Mouse (Mus musculus): ENCODE results near the gene Ccdc34. TPM values are rescaled to one million over a fixed set of nuclear protein-coding genes. Genes with fewer than 3 reads are reported as not detected.
A peak's percentile ranks its signal among the peaks of the same experiment; 100 is the strongest.

Gene Ccdc34
- polyA plus RNA-seq (2015; fragmentation: Nextera tagmentation; extraction: Ambion mirVana) = 14.5 and 14.6 TPM in 2 replicates

DNA sequence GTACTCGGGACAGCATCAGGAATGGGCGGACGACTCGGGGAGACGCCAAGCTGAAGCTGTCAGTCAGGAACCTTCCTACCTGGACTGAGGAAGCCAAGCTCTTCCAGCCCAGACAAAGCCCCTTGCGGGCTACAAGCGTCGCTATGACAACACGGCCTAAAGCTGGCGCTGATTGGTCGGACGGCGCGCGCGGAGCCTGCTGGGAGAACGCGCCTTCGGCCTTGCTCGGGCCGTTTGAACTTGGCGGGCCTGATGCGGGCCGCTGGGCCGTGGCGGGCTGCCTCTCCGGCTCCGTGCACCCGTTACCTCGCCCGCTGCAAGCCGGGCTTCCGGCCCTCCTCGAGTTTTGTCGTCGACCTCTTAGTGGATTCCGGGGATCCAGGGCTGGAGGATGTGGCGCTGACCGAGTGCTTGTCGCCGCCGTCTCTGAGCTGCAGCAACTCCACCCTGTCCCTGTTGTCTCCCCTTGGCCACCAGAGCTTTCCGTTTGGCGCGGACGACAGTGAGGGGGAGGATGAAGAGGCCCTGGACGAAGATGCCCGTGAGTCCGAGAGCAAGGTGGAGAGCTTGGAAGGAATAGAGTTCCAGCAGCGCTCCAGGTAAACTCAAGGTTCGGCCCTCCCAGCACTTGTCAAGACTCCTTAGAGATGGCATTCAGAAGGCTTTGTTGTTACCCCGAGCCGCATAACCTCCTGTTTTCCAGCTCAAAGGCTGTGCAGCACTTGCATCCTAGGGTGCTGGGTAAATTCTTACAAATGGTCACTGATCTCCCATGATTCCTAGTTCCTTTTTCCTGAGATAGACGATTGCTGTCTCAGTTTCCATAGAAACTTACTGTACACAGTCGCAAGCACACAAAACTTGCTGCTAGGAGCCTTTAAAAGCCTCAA lies at the start of gene Ccdc34:
Gene Ccdc34 (plus strand): TSS at position 202 of the 890 bp plus-strand sequence.
- Histone ChIP-seq H3K27me3 (ENCODE audit: insufficient read depth, low read length) (no peaks in the 10 kb centered on the region), H3K9ac (replicated peaks) (peak within 1 kb of the TSS; percentile 80), H3K4me2 (ENCODE audit: low read depth, low read length) (peak within 1 kb of the TSS; percentile 76), H3K9me3 (ENCODE audit: low read length) (no peaks in the 10 kb centered on the region), H3K36me3 (replicated peaks; ENCODE audit: insufficient read depth, low read length) (peaks cover 13% of the 10 kb centered on the region; the same call in 1 of the 2 replicates), H3K4me3 (ENCODE audit: low read depth, low read length) (peak within 1 kb of the TSS; percentile 76), H3K27ac (ENCODE audit: low read depth) (peak within 1 kb of the TSS; percentile 68), H3K4me1 (ENCODE audit: insufficient read depth) (peaks cover 6% of the 10 kb centered on the region; the same call in 1 of the 2 replicates)
- DNase-seq (peak; percentile 93), ATAC-seq (peak; percentile 99)
- under 1% methylated on average over 55 of the region's 55 CpGs for WGBS (ENCODE audit: insufficient replicate concordance)
- TF ChIP-seq EP300 (IDR thresholded peaks at IDR 0.05; ENCODE audit: low read depth) = no peak
- TF ChIP-seq CTCF (IDR thresholded peaks at IDR 0.05; ENCODE audit: low read depth) = no peak

DNA sequence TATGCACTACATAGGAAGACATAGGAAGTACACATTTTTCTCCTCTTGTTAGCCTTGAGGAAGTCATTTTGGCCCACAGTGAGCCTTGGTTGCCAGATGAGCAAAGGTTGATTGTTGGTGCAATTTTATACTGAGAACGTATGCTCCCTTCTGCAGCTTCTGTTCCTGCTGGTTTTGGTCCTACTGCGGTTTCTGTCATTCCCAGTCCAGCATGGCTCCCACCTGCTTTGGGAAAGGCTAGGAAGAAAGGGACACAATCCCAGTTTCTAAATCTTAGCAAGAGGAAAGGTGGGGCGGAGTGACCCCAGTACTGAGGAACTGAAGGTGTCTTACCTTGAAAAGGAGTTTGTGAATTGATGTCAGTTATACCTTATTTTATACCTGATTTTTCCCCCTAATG lies 48.2 kb upstream of the Ccdc34 start:
- ATAC-seq (no peak), DNase-seq (no peak)

GRCm38 (mm10) chr2:109969926-109970532 lies 47.6 kb upstream of the Ccdc34 start:
- H3K27ac ChIP-seq (ENCODE audit: low read depth) = no peak overlapping the region
- no peaks in the 10 kb centered on the region for H3K36me3 ChIP-seq (replicated peaks; ENCODE audit: insufficient read depth, low read length)
- H3K9ac ChIP-seq (replicated peaks) = no peak overlapping the region
- TF ChIP-seq EP300 (IDR thresholded peaks at IDR 0.05; ENCODE audit: low read depth) (no peak), CTCF (IDR thresholded peaks at IDR 0.05; ENCODE audit: low read depth) (no peak)
- WGBS (ENCODE audit: insufficient replicate concordance) = 66% methylated on average over 10 of the region's 10 CpGs
- H3K27me3 ChIP-seq (ENCODE audit: insufficient read depth, low read length) = no peaks in the 10 kb centered on the region
- no peaks in the 10 kb centered on the region for H3K9me3 ChIP-seq (ENCODE audit: low read length)
- no peak overlapping the region for H3K4me2 ChIP-seq (ENCODE audit: low read depth, low read length)
- DNase-seq = no peak
- no peak for ATAC-seq
- H3K4me3 ChIP-seq (ENCODE audit: low read depth, low read length) = no peak overlapping the region
- no peaks in the 10 kb centered on the region for H3K4me1 ChIP-seq (ENCODE audit: insufficient read depth)

More for the DNA sequence above, 48.2 kb upstream of the Ccdc34 start:
- H3K36me3 ChIP-seq (replicated peaks; ENCODE audit: insufficient read depth, low read length) = no peaks in the 10 kb centered on the region
- TF ChIP-seq EP300 (IDR thresholded peaks at IDR 0.05; ENCODE audit: low read depth) = no peak
- no peak for TF ChIP-seq CTCF (IDR thresholded peaks at IDR 0.05; ENCODE audit: low read depth)
- no peak overlapping the region for H3K27ac ChIP-seq (ENCODE audit: low read depth)
- H3K27me3 ChIP-seq (ENCODE audit: insufficient read depth, low read length) = no peaks in the 10 kb centered on the region
- H3K9ac ChIP-seq (replicated peaks) = no peak overlapping the region
- no peak overlapping the region for H3K4me3 ChIP-seq (ENCODE audit: low read depth, low read length)
- no peak overlapping the region for H3K4me2 ChIP-seq (ENCODE audit: low read depth, low read length)
- 78% methylated on average over 3 of the region's 3 CpGs for WGBS (ENCODE audit: insufficient replicate concordance)
- no peaks in the 10 kb centered on the region for H3K9me3 ChIP-seq (ENCODE audit: low read length)
- H3K4me1 ChIP-seq (ENCODE audit: insufficient read depth) = no peaks in the 10 kb centered on the region

DNA sequence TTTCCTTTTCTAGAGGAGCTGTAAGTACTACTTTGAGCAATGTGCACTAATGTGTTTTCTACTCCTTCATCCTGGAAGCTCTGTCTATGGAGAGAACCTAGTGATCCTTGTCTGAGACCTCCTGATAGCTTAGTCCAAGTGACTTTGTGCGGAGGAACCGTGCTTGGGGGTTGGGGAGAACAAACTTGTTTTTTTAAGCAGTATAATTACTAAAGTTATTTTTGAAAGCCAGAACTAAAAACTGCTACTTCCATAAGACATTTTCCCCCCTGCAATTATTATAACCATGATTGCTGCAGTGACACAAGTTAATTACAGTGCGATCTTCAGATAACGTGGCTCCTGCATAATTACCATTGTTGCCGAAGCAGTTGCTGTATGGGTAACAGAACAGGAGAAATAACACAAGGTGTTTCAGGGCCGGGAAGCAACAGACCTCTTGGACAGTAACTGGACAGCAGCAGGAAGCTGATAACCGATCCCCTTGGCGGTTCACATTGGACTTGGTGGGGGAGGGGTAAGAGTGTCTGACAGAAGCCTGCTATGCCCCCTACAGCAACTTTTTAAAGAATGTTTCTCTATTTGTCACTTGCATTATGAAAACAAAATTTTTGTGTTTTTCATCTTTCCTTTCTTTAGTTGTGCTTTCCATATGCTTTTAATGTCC lies 46.7 kb upstream of the Ccdc34 start:
- H3K4me3 ChIP-seq (ENCODE audit: low read depth, low read length) = no peak overlapping the region

GRCm38 (mm10) chr2:109972310-109972709 lies 45.3 kb upstream of the Ccdc34 start:
- TF ChIP-seq CTCF (IDR thresholded peaks at IDR 0.05; ENCODE audit: low read depth) = no peak
- TF ChIP-seq EP300 (IDR thresholded peaks at IDR 0.05; ENCODE audit: low read depth) = no peak
- no peaks in the 10 kb centered on the region for H3K36me3 ChIP-seq (replicated peaks; ENCODE audit: insufficient read depth, low read length)
- no peaks in the 10 kb centered on the region for H3K4me1 ChIP-seq (ENCODE audit: insufficient read depth)
- H3K27ac ChIP-seq (ENCODE audit: low read depth) = no peak overlapping the region
- no peak for DNase-seq
- no peaks in the 10 kb centered on the region for H3K9me3 ChIP-seq (ENCODE audit: low read length)
- H3K27me3 ChIP-seq (ENCODE audit: insufficient read depth, low read length) = no peaks in the 10 kb centered on the region
- no peak overlapping the region for H3K9ac ChIP-seq (replicated peaks)
- no peak overlapping the region for H3K4me2 ChIP-seq (ENCODE audit: low read depth, low read length)
- no peak overlapping the region for H3K4me3 ChIP-seq (ENCODE audit: low read depth, low read length)
- ATAC-seq = no peak
- WGBS (ENCODE audit: insufficient replicate concordance) = 81% methylated on average over 2 of the region's 2 CpGs

More for the DNA sequence above, 46.7 kb upstream of the Ccdc34 start:
- no peak for TF ChIP-seq CTCF (IDR thresholded peaks at IDR 0.05; ENCODE audit: low read depth)
- TF ChIP-seq EP300 (IDR thresholded peaks at IDR 0.05; ENCODE audit: low read depth) = no peak
- no peak for DNase-seq
- Histone ChIP-seq H3K9me3 (ENCODE audit: low read length) (no peaks in the 10 kb centered on the region), H3K27ac (ENCODE audit: low read depth) (no peak overlapping the region), H3K36me3 (replicated peaks; ENCODE audit: insufficient read depth, low read length) (no peaks in the 10 kb centered on the region), H3K4me1 (ENCODE audit: insufficient read depth) (no peaks in the 10 kb centered on the region), H3K9ac (replicated peaks) (no peak overlapping the region), H3K27me3 (ENCODE audit: insufficient read depth, low read length) (no peaks in the 10 kb centered on the region), H3K4me2 (ENCODE audit: low read depth, low read length) (no peak overlapping the region)
- ATAC-seq = no peak
- 50% methylated on average over 8 of the region's 8 CpGs for WGBS (ENCODE audit: insufficient replicate concordance)

DNA sequence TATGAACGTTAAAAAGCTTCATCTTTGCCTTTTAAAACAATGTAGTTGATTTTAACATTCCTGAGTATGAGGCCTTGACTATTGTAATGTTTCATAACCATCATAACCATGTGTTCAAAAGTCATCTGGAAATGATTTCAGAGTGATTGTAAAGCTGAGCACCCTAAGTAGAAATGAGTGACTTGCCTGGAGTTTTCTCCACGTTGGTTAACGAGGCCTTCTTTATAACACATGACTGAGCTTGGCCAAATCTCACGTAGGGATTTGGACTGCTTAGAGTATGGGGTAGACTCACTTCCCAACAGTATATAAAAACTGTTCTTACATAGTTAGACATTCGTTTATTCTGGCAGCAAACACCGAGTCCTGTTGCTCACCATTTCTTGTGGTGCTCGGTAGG lies 44.7 kb upstream of the Ccdc34 start:
- TF ChIP-seq CTCF (IDR thresholded peaks at IDR 0.05; ENCODE audit: low read depth) (no peak), EP300 (IDR thresholded peaks at IDR 0.05; ENCODE audit: low read depth) (no peak)
- DNase-seq (no peak), ATAC-seq (no peak)
- no peaks in the 10 kb centered on the region for H3K27me3 ChIP-seq (ENCODE audit: insufficient read depth, low read length)
- H3K9ac ChIP-seq (replicated peaks) = no peak overlapping the region
- H3K4me3 ChIP-seq (ENCODE audit: low read depth, low read length) = no peak overlapping the region
- 79% methylated on average over 7 of the region's 7 CpGs for WGBS (ENCODE audit: insufficient replicate concordance)
- no peaks in the 10 kb centered on the region for H3K36me3 ChIP-seq (replicated peaks; ENCODE audit: insufficient read depth, low read length)
- H3K9me3 ChIP-seq (ENCODE audit: low read length) = no peaks in the 10 kb centered on the region
- no peak overlapping the region for H3K27ac ChIP-seq (ENCODE audit: low read depth)
- H3K4me1 ChIP-seq (ENCODE audit: insufficient read depth) = no peaks in the 10 kb centered on the region
- no peak overlapping the region for H3K4me2 ChIP-seq (ENCODE audit: low read depth, low read length)
